Mouse (Mus musculus): Measurements from ENCODE around the gene Psip1. TPM values are rescaled to one million over a fixed set of nuclear protein-coding genes. Genes with fewer than 3 reads are reported as not detected.

Gene Psip1
- total RNA-seq, 1 experiment, result 90.5 TPM

DNA sequence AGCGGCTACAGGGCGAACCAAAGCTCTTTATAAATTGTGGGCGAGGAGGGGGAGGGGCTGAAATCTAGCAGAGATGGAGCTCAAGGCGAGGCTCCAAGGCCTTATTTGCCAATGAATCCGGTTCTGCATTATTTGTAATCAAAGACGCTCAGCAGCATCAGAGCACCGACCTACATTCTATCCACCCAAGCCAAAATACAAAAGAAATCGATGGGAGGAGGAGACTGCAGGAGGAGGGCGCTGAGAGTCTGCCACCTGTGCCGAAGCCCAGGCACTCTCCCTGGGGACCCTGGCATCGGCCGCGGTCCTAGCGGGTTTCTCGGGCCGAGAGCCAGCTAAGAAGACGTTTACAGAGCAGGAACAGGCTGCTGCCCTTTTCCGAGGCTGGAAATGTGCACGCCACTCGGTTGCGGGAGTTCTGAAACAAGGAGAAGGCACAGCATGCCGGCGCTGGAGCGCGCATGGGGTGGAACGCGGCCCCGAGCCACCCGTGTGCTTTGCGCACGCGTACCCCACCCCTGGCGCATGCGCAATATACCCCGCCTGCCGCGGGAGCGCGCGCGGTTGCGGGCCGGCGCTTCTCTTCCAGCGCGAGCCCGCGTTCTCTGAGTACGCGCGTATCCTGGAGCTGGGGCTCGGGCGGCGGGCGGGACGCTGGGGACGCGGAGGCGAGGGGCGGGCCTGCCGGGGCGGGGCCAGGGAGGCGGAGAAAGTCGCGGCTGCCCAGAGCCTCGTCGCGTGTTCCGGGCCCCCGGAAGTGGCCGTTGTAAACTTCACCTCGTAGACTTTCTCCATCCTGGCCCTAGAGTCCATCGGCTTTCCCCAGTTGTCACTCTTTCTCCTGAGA lies 38.8 kb upstream of the Psip1 start, which contains the start of gene Ccdc171:
Gene Ccdc171, plus strand, starts transcription at position 703 of the 847 bp plus-strand sequence.
- H3K36me3 ChIP-seq (ENCODE audit: control insufficient read depth, insufficient read depth, low read length, poor library complexity, severe bottlenecking), result no peaks in the 10 kb centered on the region
- peak; percentile 90 for DNase-seq (ENCODE audit: low read depth, low spot score)
- H3K9me3 ChIP-seq (ENCODE audit: control insufficient read depth, insufficient read depth, low read depth, low read length), result no peaks in the 10 kb centered on the region
- H3K9ac ChIP-seq (ENCODE audit: insufficient read depth, low read depth, low read length, poor library complexity, severe bottlenecking), result peak within 1 kb of the TSS; percentile 95
- peak within 1 kb of the TSS; percentile 99 for H3K27ac ChIP-seq (ENCODE audit: insufficient read depth, low read depth, low read length, poor library complexity, severe bottlenecking)
- in situ Hi-C loops (cut with MboI; ENCODE audit: low sequenced_read_pairs in 2 of 2, unreplicated experiment in 2 of 2), result no loop called here
- peaks cover 0 to 7% of the 10 kb centered on the region in 2 experiments; a peak in 2 of 4 replicates for H3K4me1 ChIP-seq (ENCODE audit: control insufficient read depth in 2 of 2, insufficient read depth in 2 of 2, low read length in 2 of 2, poor library complexity in 1 of 2)
- H3K4me3 ChIP-seq (ENCODE audit: insufficient read depth in 1 of 2, low read depth in 1 of 2, low read length in 2 of 2, poor library complexity in 1 of 2, severe bottlenecking in 1 of 2), result peak within 1 kb of the TSS; percentile 86 to 92
- TF ChIP-seq HCFC1 (IDR thresholded peaks at IDR 0.05; ENCODE audit: borderline replicate concordance, insufficient read depth, low read length) (peak; percentile 70), MAFK (IDR thresholded peaks at IDR 0.05; ENCODE audit: insufficient read depth, low read depth, low read length) (no peak)

DNA sequence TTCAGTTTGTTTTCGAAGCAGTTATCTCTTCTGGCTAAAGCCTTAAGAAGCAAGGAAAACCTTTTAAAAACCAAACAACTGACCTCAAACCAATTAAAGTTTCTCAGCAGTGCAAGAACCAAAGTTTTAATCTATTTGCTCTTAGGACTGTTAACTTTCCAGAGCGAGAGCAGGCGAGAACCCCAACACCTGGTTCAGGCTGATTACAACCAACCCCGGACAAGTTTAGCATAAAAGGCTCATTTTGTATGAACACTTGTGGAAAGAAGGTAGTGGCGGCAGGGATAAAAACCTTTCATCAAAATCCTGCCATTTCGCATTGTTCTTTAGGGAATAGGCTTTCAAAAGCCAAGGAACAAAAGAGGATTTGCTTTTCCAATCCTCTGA lies 38.2 kb upstream of the Psip1 start:
- DNase-seq (ENCODE audit: low read depth, low spot score), result no peak
- Histone ChIP-seq H3K4me3 (ENCODE audit: insufficient read depth in 1 of 2, low read depth in 1 of 2, low read length in 2 of 2, poor library complexity in 1 of 2, severe bottlenecking in 1 of 2) (peak overlapping the region; percentile 79 to 86), H3K4me1 (ENCODE audit: control insufficient read depth in 2 of 2, insufficient read depth in 2 of 2, low read length in 2 of 2, poor library complexity in 1 of 2) (peaks cover 0 to 7% of the 10 kb centered on the region in 2 experiments; a peak in 2 of 4 replicates), H3K36me3 (ENCODE audit: control insufficient read depth, insufficient read depth, low read length, poor library complexity, severe bottlenecking) (no peaks in the 10 kb centered on the region), H3K9ac (ENCODE audit: insufficient read depth, low read depth, low read length, poor library complexity, severe bottlenecking) (peak overlapping the region; percentile 95; the same call in 1 of the 2 replicates), H3K27ac (ENCODE audit: insufficient read depth, low read depth, low read length, poor library complexity, severe bottlenecking) (peak overlapping the region; percentile 99; the same call in 1 of the 2 replicates), H3K9me3 (ENCODE audit: control insufficient read depth, insufficient read depth, low read depth, low read length) (no peaks in the 10 kb centered on the region)
- TF ChIP-seq ZC3H11A (IDR thresholded peaks at IDR 0.05; ENCODE audit: borderline replicate concordance, low read depth, low read length), result no peak
- TF ChIP-seq MAFK (IDR thresholded peaks at IDR 0.05; ENCODE audit: insufficient read depth, low read depth, low read length), result no peak
- in situ Hi-C loops (cut with MboI; ENCODE audit: low sequenced_read_pairs in 2 of 2, unreplicated experiment in 2 of 2), result no loop called here

DNA sequence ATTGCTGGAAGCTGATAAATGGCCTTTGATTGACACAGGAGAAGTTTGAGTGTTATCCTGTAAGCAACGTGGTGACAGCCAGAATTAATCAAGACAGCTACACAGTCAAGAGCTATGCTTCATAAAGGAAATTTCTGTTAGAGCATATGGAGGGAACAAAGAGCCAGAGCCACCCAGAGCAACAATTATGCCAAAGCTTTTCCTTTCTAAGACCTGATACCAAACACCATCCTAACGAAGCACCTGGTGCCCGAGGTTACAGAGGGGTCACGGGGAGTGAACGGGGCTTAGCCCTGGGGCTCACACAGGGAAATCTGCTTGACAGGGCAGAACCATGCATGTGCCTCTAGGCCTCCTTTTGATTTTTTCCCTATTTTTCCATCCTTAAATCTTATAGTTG lies 35.8 kb upstream of the Psip1 start:
- in situ Hi-C loops (cut with MboI; ENCODE audit: low sequenced_read_pairs in 2 of 2, unreplicated experiment in 2 of 2), result no loop called here
- Histone ChIP-seq H3K4me1 (ENCODE audit: control insufficient read depth in 2 of 2, insufficient read depth in 2 of 2, low read length in 2 of 2, poor library complexity in 1 of 2) (peaks cover 0 to 5% of the 10 kb centered on the region in 2 experiments; a peak in 2 of 4 replicates), H3K9ac (ENCODE audit: insufficient read depth, low read depth, low read length, poor library complexity, severe bottlenecking) (no peak overlapping the region), H3K36me3 (ENCODE audit: control insufficient read depth, insufficient read depth, low read length, poor library complexity, severe bottlenecking) (no peaks in the 10 kb centered on the region), H3K4me3 (ENCODE audit: insufficient read depth in 1 of 2, low read depth in 1 of 2, low read length in 2 of 2, poor library complexity in 1 of 2, severe bottlenecking in 1 of 2) (no peak overlapping the region), H3K27ac (ENCODE audit: insufficient read depth, low read depth, low read length, poor library complexity, severe bottlenecking) (no peak overlapping the region), H3K9me3 (ENCODE audit: control insufficient read depth, insufficient read depth, low read depth, low read length) (no peaks in the 10 kb centered on the region)
- no peak for DNase-seq (ENCODE audit: low read depth, low spot score)
- TF ChIP-seq ZC3H11A (IDR thresholded peaks at IDR 0.05; ENCODE audit: borderline replicate concordance, low read depth, low read length), result no peak
- no peak for TF ChIP-seq HCFC1 (IDR thresholded peaks at IDR 0.05; ENCODE audit: borderline replicate concordance, insufficient read depth, low read length)
- no peak for TF ChIP-seq MAFK (IDR thresholded peaks at IDR 0.05; ENCODE audit: insufficient read depth, low read depth, low read length)
- TF ChIP-seq CHD2 (IDR thresholded peaks at IDR 0.05; ENCODE audit: low read depth, low read length), result no peak
- TF ChIP-seq ZNF384 (IDR thresholded peaks at IDR 0.05; ENCODE audit: low read depth, low read length), result no peak

DNA sequence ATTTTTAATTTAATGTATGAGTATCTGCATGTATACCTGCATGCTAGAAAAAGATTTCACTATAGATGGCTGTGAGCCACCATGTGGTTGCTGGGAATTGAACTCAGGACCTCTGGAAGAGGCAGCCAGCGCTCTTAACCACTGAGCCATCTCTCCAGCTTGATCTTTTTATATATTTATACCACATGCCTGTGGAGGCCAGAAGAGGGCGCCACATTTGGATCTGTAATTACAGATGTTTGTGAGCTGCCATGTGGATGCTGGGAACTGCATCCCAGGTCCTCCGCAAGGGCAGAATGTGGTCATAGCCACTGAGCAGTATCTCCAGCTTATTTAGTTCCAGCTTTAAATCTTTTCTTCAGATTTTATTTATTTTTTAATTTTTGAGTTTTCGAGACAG lies 34.0 kb upstream of the Psip1 start:
- peak; percentile 68 for DNase-seq (ENCODE audit: low read depth, low spot score)
- Histone ChIP-seq H3K36me3 (ENCODE audit: control insufficient read depth, insufficient read depth, low read length, poor library complexity, severe bottlenecking) (no peaks in the 10 kb centered on the region), H3K9ac (ENCODE audit: insufficient read depth, low read depth, low read length, poor library complexity, severe bottlenecking) (no peak overlapping the region), H3K27ac (ENCODE audit: insufficient read depth, low read depth, low read length, poor library complexity, severe bottlenecking) (no peak overlapping the region), H3K4me3 (ENCODE audit: insufficient read depth in 1 of 2, low read depth in 1 of 2, low read length in 2 of 2, poor library complexity in 1 of 2, severe bottlenecking in 1 of 2) (no peak overlapping the region), H3K9me3 (ENCODE audit: control insufficient read depth, insufficient read depth, low read depth, low read length) (no peaks in the 10 kb centered on the region), H3K4me1 (ENCODE audit: control insufficient read depth in 2 of 2, insufficient read depth in 2 of 2, low read length in 2 of 2, poor library complexity in 1 of 2) (peaks cover 0 to 3% of the 10 kb centered on the region in 2 experiments; a peak in 2 of 4 replicates)
- TF ChIP-seq ZNF384 (IDR thresholded peaks at IDR 0.05; ENCODE audit: low read depth, low read length) (no peak), HCFC1 (IDR thresholded peaks at IDR 0.05; ENCODE audit: borderline replicate concordance, insufficient read depth, low read length) (no peak), CHD2 (IDR thresholded peaks at IDR 0.05; ENCODE audit: low read depth, low read length) (no peak), ZC3H11A (IDR thresholded peaks at IDR 0.05; ENCODE audit: borderline replicate concordance, low read depth, low read length) (no peak), MAFK (IDR thresholded peaks at IDR 0.05; ENCODE audit: insufficient read depth, low read depth, low read length) (no peak)
- in situ Hi-C loops (cut with MboI; ENCODE audit: low sequenced_read_pairs in 2 of 2, unreplicated experiment in 2 of 2), result no loop called here
